Comparison of ENCODE assay signal across 21 mouse cellular contexts in genomic region chr13:102689201-102690090, GRCm38 (mm10). TPM values are rescaled to one million over a fixed set of nuclear protein-coding genes. Genes with fewer than 3 reads are reported as not detected.
DNase-seq lines count a peak whose midpoint lies in the region.
"Had no signal": no experiment of that assay in that cellular context is flagged by ENCODE, and none has a peak within 500 bp of the region (broad histone marks: within the 10 kb centered on the region; RNA-seq: fewer than 3 reads in every experiment).

No protein-coding gene starts in this region.

- H3K9me3 ChIP-seq in megakaryocyte, embryonic 14.5 days: no peaks in the 10 kb centered on the region
- H3K9me3 ChIP-seq: embryonic facial prominence, embryonic 15.5 days; heart, embryonic 12.5 days; hindbrain, embryonic 12.5 days; limb, embryonic 10.5 days; midbrain, embryonic 10.5 days had no signal

- H3K36me3 ChIP-seq in megakaryocyte, embryonic 14.5 days (replicated peaks; ENCODE audit: low read length): no peaks in the 10 kb centered on the region
- H3K36me3 ChIP-seq: embryonic facial prominence, embryonic 15.5 days; heart, embryonic 12.5 days; hindbrain, embryonic 12.5 days; limb, embryonic 10.5 days; midbrain, embryonic 10.5 days had no signal

- DNase-seq in heart, adult 11 months: peak; percentile 70
- DNase-seq in heart, adult 18-20 months: no peak
- peak; percentile 70 to 78 for DNase-seq in spleen, postnatal 36 days (ENCODE audit: low spot score in 2 of 2)
- DNase-seq in spleen, adult 12 weeks (ENCODE audit: low spot score): no peak
- DNase-seq in thymus, postnatal 10 days (ENCODE audit: low spot score in 2 of 2): no peak
- DNase-seq in cerebellum, adult 18-20 months: no peak
- DNase-seq in layer of hippocampus, postnatal 10 days (ENCODE audit: low spot score in 2 of 2): no peak
- DNase-seq: cerebellum, postnatal 14 days; heart, postnatal 14 days; kidney, adult 9 months; kidney, postnatal 36 days; layer of hippocampus, adult 9-11 months; lung, postnatal 14 days; right cerebral cortex, adult 18-20 months; thymus, adult 2 months had no signal

- no peaks in the 10 kb centered on the region for H3K27me3 ChIP-seq in megakaryocyte, embryonic 14.5 days (replicated peaks)
- H3K27me3 ChIP-seq: embryonic facial prominence, embryonic 15.5 days; heart, embryonic 12.5 days; hindbrain, embryonic 12.5 days had no signal

- peaks cover 57% of the 10 kb centered on the region for H3K4me1 ChIP-seq in megakaryocyte, embryonic 14.5 days
- H3K4me1 ChIP-seq: embryonic facial prominence, embryonic 15.5 days; midbrain, embryonic 10.5 days had no signal

- H3K4me3 ChIP-seq in megakaryocyte, embryonic 14.5 days (replicated peaks): peak overlapping the region; percentile 67
- H3K4me3 ChIP-seq: embryonic facial prominence, embryonic 15.5 days; heart, embryonic 12.5 days; hindbrain, embryonic 12.5 days; limb, embryonic 10.5 days; midbrain, embryonic 10.5 days had no signal

RNA-seq across cellular contexts. Expression of gene Cd180, which starts 3.9 kb away (rescaled TPM):
- 1 to 10 TPM in 1 of 2 experiments, under 1 TPM in 1; 0.57 to 2.2 TPM for total RNA-seq in heart, adult 18-20 months (2021)
- 1.5 TPM in 2 replicates for polyA plus RNA-seq in megakaryocyte, embryonic 14.5 days (2012; ENCODE audit: insufficient read depth, low replicate concordance)
- total RNA-seq in layer of hippocampus, postnatal 10 days (2021): 1 to 10 TPM; 3.0 to 4.3 TPM

Comparison
In these comparisons a context has a peak if more than half of its experiments do, and no peak if none do; other contexts are left out.
1. DNase-seq: peak in heart, adult 11 months (single experiment) and spleen, postnatal 36 days (2 of 2); none in heart, adult 18-20 months (0 of 2), spleen, adult 12 weeks (single experiment), thymus, postnatal 10 days (0 of 2), cerebellum, adult 18-20 months (0 of 2) and layer of hippocampus, postnatal 10 days (0 of 2).